Mouse (Mus musculus) urinary bladder, postnatal 25 days (tissue): ENCODE measurements around the gene Sparc.

Experiments used
- DNase-seq: peaks from one replicate; pipeline ENCODE4 v3.0.0; 2022; ENCODE audit warnings: low spot score

Gene Sparc

DNA sequence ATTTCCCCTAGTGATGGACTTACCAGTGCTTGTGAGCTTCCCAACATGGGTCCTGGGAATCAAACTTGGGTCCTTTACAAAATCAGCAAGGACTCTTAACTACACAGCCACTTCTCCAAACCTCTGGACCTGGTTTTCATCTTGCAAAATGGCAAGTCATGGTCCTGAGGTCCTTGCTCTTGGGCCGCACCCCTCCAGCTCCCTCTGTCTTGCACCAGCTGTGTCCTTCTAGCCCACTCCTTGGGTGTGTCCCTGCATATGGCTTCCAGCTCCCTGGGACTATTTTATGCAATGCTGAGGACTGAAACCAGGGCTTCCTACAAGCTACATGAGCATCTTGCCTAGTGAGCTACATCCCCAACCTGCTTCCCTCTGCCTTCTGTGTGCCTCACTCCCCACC, at the start of gene Sparc:
Gene Sparc (minus strand): TSS at position 206 of the 400 bp plus-strand sequence.
- no peak for DNase-seq

DNA sequence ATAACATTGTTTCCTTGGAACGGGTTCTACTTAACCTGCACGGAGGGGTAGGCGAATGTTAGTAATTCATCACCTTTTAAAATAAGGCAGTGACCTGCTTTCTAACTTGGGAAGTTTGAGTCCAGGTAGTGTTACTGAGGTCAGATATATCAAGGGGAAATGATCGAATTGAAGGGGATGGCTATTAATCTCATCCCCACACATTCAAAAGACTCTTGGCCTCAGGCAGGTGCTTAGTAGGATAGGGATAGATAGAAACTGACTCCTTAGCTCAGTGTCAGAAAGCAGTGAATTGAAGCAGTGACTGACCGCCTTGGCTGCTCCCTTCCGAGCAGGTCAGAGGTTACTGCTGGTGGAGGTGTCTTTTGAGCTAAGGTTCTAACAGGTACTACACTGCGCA, 48.5 kb upstream of the Sparc start:
- DNase-seq = no peak

DNA sequence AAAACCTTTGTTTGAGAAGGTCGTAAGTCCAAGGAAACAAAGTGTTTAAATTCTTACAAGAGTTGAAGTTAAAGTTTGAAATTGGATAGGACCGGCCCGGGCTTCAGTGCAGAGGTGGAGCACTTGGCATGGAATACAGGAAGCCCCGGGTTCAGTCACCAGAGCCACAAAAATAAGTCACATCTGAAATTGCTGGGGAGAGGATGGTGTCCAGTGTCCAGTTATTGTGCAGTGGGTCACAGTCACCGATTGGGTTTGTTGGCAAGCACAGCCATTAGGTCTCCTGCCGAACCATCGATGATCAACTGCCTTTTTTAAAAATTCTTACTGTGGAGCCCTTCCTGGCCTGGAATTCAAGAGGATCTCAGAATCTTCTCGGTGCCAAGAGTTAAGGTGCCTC, 47.8 kb upstream of the Sparc start:
- DNase-seq = no peak

DNA sequence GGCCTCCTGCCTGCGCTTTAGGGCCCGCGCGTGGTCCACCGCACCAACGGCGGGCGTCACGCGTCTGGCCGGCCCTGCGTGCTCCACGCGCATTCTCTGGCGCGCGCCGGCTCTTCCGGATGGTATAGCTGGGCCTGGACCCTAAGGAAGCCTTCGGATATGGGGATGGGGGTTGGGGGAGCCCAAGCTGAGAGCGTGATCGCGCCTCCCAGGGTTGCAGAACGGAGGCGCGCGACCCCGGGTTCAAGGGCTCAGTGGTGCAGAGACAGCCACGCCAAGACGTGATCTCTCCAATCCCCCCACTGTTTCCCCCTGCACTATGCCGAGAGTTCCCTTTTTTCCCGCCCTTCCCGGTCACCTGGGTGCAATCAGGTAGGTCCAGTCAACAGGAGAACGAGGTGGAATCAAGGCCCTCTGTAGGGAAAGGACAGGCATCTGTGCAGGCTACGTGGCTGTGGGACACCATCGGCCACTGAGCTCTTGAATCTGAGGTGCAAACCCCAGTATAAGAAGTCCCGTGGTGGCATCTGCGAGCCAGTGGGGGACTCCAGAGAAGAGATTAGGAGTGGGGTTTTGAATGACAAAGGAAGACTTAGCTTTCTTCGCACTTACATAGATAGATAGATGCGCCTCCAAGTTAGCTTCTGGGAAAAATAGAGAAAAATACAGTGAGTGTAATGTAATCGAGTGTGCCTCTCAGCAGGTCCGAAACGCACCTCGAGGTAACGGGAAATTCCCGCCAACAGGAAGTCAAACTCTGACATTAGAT, 47.1 kb upstream of the Sparc start:
- no peak for DNase-seq

GRCm38 (mm10) chr11:55469048-55469843, 46.3 kb upstream of the Sparc start, which contains the start of gene G3bp1:
TSS of gene G3bp1 (plus strand) at chr11:55469685.
- peak; percentile 95 for DNase-seq

DNA sequence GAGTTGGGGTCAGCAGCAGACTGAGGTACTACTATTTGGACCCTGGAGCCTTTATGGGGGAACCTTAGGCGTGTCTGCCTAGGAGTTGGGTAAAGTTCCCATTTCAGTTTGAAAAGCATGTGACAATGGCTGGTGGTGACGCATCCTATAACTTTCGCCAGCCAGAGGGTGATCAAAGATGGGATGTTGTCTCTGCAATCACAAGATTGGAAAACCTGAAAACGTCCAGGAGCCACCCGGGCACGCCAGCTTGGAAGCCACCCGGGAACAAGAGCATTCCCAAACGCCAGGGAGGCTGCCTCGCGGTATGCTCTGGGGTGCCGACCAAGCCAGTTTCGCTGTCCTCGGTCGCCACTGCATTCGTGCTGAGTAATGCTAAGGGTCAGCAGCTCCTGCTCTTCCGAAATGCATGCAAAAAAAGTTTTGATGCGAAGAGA, 45.6 kb upstream of the Sparc start:
- no peak for DNase-seq

GRCm38 (mm10) chr11:55468012-55468411, 45.0 kb upstream of the Sparc start:
- DNase-seq = no peak

DNA sequence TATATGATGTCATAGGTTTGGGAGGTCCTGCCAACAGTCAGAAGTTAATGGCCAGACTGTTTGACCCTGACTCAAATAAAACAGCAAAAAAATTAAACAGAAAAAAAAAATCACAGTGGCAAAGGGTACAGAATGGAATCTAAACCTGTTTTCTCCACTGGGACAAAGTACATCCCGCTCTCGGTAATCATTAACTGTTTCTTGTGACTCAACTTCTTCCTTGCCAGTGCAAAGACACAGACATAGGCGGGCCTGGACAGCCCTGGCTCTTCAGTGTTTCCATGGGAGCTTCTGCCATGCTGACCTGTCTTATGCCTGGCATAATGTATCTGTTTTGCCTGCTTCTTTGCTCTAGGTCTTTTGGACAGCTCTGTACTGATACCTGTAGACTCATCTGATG, 42.2 kb upstream of the Sparc start:
- no peak for DNase-seq

GRCm38 (mm10) chr11:55464707-55465106, 41.7 kb upstream of the Sparc start:
- no peak for DNase-seq

DNA sequence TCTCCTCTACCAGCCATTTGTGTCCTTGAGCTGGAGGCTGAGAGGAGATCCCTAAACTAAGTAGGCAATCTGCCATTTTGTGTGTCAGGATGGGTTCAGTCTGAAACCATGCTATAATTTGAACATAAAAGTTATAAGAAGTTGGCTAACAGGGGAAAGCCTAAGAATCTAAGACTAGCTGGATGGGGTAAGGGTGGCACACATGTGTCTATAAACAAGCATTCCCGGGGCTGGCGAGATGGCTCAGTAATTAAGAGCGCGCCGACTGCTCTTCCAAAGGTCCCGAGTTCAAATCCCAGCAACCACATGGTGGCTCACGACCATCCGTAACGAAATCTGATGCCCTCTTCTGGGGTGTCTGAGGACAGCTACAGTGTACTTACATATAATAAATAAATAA, 39.2 kb upstream of the Sparc start:
- DNase-seq = no peak

- peak; percentile 91 for DNase-seq
Measured at GRCm38 (mm10) chr11:55461019-55461645, 38.1 kb upstream of the Sparc start, which contains the start of gene Atox1. TSS of gene Atox1 (minus strand) at chr11:55461239.

DNA sequence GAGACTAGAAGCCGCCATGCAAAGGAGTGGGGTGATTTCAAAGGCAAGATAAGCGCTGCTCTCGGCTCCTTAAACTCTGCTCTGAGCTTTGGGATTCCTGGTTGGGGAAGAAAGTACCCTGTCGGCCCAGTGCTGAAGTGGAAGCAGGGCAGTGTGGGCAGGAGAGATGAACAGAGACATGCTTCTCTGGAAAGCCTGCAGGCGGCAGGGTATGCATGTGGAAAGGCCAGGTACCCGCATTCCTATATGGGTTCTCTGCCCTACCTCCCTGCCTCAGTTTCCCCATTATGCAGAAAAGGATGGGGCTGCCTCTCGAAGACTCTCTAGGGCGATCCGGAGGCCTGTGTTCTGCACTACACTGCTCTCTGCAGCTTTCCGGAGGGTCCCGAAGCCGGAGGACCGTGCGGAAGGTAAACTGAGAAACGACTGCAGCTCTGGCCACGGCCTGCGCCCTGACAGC, 37.6 kb upstream of the Sparc start:
- no peak for DNase-seq

- DNase-seq = no peak
Measured at GRCm38 (mm10) chr11:55459850-55460558, 37.0 kb upstream of the Sparc start.

DNA sequence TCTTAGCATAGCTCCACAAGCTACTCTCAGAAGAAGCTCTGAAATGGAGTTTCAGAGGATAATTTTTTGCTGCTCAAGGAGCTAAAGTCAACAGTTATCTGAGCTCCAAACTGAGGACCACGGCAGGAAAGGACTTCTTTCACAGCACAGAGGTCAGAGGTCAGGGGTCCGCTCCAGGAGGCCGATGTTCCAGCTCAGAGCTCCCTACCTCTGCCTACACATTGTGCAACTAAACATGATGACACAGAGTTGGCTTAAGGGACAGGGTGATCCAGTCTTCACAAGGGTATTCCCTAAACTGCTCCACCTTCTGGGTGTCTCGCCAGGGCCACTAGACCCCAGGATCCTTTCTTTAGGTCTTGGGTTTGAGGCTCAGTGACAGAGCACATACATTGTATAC, 35.5 kb upstream of the Sparc start:
- DNase-seq = no peak

DNA sequence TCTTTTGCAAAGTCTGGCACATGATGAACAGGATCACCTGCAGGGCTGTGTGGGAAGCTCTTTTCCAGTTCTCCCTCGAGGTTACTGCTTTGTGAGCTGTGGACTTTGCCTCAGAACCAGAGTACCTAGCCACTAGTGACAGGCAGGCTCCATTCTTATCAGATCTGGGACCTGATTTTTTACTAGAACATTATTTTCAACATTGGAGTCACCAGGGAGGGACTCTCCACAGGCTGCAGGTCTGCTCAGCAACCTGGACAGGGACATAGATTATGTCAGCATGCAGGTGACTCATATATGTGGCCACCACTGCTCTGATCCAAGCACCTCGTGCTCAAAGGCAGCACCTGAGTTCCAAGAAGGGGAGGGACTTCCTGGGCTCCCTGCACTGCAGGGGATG, 32.2 kb upstream of the Sparc start:
- DNase-seq = no peak

DNA sequence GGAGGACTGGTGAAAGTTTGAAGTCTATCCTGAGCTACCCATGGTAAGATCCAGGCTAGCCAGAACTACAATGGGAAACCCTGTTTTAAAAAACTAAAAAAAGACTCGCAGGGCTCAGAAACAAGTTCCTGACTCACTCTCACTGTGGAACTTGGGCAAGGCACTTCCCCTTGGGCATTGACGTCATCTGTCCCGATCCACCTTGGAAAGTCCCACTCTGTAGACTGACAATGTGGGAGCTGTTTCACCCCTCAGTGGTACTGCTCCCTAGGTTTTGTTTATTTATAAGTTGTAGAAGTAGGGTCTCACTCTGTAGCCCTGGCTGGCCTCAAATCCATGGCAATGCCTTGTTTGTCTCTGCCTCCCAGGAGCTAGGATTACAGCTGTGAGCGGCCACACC, 30.7 kb upstream of the Sparc start:
- no peak for DNase-seq

- no peak for DNase-seq
Measured at GRCm38 (mm10) chr11:55450311-55450710, 27.3 kb upstream of the Sparc start.

- no peak for DNase-seq
Measured at GRCm38 (mm10) chr11:55449531-55449930, 26.5 kb upstream of the Sparc start.

DNA sequence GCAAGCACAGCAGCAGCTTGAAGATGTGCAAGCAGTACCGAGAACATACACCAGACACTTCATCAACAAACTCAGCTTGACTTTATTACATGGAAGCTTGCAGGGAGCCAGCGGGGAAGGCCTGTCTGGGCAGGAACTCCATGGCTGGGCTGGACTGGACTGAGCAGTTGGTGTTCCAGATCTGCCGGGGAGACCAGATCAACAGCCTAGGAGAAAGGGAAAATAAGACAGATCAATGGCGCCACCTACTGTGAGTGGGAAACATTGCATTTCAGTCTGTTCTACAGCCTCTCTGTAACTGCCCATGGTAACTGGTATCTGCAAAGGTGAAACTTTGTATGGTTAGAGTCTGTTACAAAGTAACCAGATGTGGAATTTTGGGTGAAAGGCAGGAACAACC, 23.6 kb upstream of the Sparc start:
- DNase-seq = peak; percentile 81

DNA sequence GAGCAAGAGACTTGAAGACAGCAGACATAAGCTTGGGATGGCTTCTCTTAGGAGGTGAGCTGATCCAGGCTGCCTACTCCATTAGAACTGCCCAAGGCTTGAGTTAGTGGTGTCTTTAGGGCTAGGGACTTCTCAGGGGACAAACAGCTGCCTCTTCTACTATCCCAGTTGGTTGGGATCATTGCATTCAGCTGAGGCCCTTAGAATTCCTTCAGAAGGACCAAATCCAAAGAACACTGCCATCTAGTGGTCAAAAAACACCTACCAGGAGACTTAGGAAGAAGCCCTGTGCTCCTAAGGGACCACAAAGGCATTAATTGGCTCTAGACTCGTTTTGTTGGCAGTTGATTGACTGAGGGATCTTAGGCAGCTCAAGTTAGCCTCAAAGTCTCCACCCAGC, 21.8 kb upstream of the Sparc start:
- no peak for DNase-seq

- no peak for DNase-seq
Measured at GRCm38 (mm10) chr11:55439718-55440117, 16.7 kb upstream of the Sparc start.

DNA sequence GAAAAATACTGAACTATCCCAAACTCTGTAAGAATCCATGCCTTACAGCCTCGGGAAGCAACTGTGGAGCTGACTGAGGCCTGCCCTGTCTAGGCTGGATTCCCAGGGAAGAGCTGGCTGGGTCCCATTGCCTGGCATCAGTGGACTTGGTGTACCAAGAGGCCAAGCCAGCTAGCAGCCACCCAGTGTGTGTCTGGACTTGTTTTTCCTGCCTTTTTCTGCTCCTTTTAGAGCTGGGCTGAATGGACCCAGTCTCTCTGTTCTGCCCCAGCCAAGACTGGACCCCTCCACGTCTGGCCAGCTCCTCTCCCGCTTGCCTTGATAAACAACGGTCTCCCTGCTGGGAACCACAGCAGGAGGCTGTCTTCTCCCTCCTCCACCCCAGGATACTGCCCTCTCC, 15.0 kb upstream of the Sparc start:
- no peak for DNase-seq
